Mouse (Mus musculus) left cerebral cortex, postnatal 36 days (tissue): ENCODE measurements around the gene Sppl2a. TPM values are rescaled to one million over a fixed set of nuclear protein-coding genes. Genes with fewer than 3 reads are reported as not detected.

ENCODE experiments used
- microRNA-seq: library from miRNA; unstranded; fragments of <30 nt; microRNA quantifications from one replicate; pipeline ENCODE4 v1.2.0, GENCODE M21; 2022
- total RNA-seq, 2 experiments: library from RNA; stranded (reverse); gene quantifications; 2 replicates each; pipeline ENCODE4 v1.2.3; 2021

The Sppl2a gene
- total RNA-seq, 2 experiments from 2014 or later = 23.7 to 29.2 TPM

Small RNAs within 50 kb of the gene (microRNA-seq; reads per million reads assigned to microRNA genes)
- gene Mir3473g = not detected

Other genes starting within 250 kb of the Sppl2a start
- gene Usp8, start 225.9 kb downstream of the Sppl2a start, total RNA-seq = 10 to 100 TPM; 44.6 to 48.4 TPM
- gene Usp50, start 149.8 kb downstream of the Sppl2a start, total RNA-seq = under 1 TPM; 0.64 to 0.79 TPM
- gene Trpm7, start 57.0 kb downstream of the Sppl2a start, total RNA-seq = 10 to 100 TPM; 30.4 to 42.3 TPM
- 10 to 100 TPM; 10.9 to 16.0 TPM for gene Ap4e1, start 75.5 kb upstream of the Sppl2a start, total RNA-seq
- 10 to 100 TPM; 27.3 to 28.4 TPM for gene Blvra, start 137.4 kb upstream of the Sppl2a start, total RNA-seq
- 1 to 10 TPM; 1.8 to 1.9 TPM for gene Ncaph, start 200.7 kb upstream of the Sppl2a start, total RNA-seq
- gene Itpripl1, start 210.2 kb upstream of the Sppl2a start, total RNA-seq = 1 to 10 TPM; 1.8 to 2.6 TPM